Mouse (Mus musculus): Measurements from ENCODE around the gene Car11. TPM values are rescaled to one million over a fixed set of nuclear protein-coding genes. Genes with fewer than 3 reads are reported as not detected.

Car11 gene
- polyA plus RNA-seq, 1 experiment: 29.8 TPM

GRCm38 (mm10) chr7:45722348-45722713, 22.7 kb downstream of the Car11 start:
- DNase-seq (ENCODE audit: low spot score): no peak

GRCm38 (mm10) chr7:45723301-45723700, 23.7 kb downstream of the Car11 start:
- no peak for DNase-seq (ENCODE audit: low spot score)

- DNase-seq (ENCODE audit: low spot score): no peak
Observed at GRCm38 (mm10) chr7:45723781-45724180, 24.1 kb downstream of the Car11 start.

GRCm38 (mm10) chr7:45725151-45725550, 25.5 kb downstream of the Car11 start:
- no peak for DNase-seq (ENCODE audit: low spot score)

GRCm38 (mm10) chr7:45725713-45726112, 26.1 kb downstream of the Car11 start, which contains the start of gene Spaca4:
Spaca4 (minus strand) TSS chr7:45725813.
- DNase-seq (ENCODE audit: low spot score): no peak

- DNase-seq (ENCODE audit: low spot score): no peak
Observed at GRCm38 (mm10) chr7:45726419-45726818, 26.8 kb downstream of the Car11 start.

GRCm38 (mm10) chr7:45727625-45728024, 28.0 kb downstream of the Car11 start:
- no peak for DNase-seq (ENCODE audit: low spot score)

GRCm38 (mm10) chr7:45730727-45731431, 31.2 kb downstream of the Car11 start:
- no peak for DNase-seq (ENCODE audit: low spot score)

- no peak for DNase-seq (ENCODE audit: low spot score)
Observed at GRCm38 (mm10) chr7:45733477-45733876, 33.8 kb downstream of the Car11 start.

GRCm38 (mm10) chr7:45739162-45739763, 39.6 kb downstream of the Car11 start:
- DNase-seq (ENCODE audit: low spot score): no peak

- DNase-seq (ENCODE audit: low spot score): no peak
Observed at GRCm38 (mm10) chr7:45739820-45740219, 40.2 kb downstream of the Car11 start.

GRCm38 (mm10) chr7:45741308-45741707, 41.7 kb downstream of the Car11 start:
- DNase-seq (ENCODE audit: low spot score): no peak

GRCm38 (mm10) chr7:45741777-45742176, 42.1 kb downstream of the Car11 start:
- DNase-seq (ENCODE audit: low spot score): no peak

- DNase-seq (ENCODE audit: low spot score): no peak
Observed at GRCm38 (mm10) chr7:45742338-45742737, 42.7 kb downstream of the Car11 start.

GRCm38 (mm10) chr7:45744387-45744786, 44.7 kb downstream of the Car11 start:
- DNase-seq (ENCODE audit: low spot score): no peak

GRCm38 (mm10) chr7:45746518-45746917, 46.9 kb downstream of the Car11 start:
- no peak for DNase-seq (ENCODE audit: low spot score)

GRCm38 (mm10) chr7:45747450-45747849, 47.8 kb downstream of the Car11 start:
- no peak for DNase-seq (ENCODE audit: low spot score)

GRCm38 (mm10) chr7:45748110-45748509, 48.5 kb downstream of the Car11 start:
- no peak for DNase-seq (ENCODE audit: low spot score)

- no peak for DNase-seq (ENCODE audit: low spot score)
Observed at GRCm38 (mm10) chr7:45749401-45749800, 49.8 kb downstream of the Car11 start.

- no peak for DNase-seq (ENCODE audit: low spot score)
Observed at GRCm38 (mm10) chr7:45750162-45750561, 50.5 kb downstream of the Car11 start.
